Mouse (Mus musculus): ENCODE data around the gene Fcer1g. TPM values are rescaled to one million over a fixed set of nuclear protein-coding genes. Genes with fewer than 3 reads are reported as not detected.
A peak's percentile ranks its signal among the peaks of the same experiment; 100 is the strongest.

Fcer1g gene
- polyA plus RNA-seq, 1 experiment from 2014 or later, result 25.5 TPM

DNA sequence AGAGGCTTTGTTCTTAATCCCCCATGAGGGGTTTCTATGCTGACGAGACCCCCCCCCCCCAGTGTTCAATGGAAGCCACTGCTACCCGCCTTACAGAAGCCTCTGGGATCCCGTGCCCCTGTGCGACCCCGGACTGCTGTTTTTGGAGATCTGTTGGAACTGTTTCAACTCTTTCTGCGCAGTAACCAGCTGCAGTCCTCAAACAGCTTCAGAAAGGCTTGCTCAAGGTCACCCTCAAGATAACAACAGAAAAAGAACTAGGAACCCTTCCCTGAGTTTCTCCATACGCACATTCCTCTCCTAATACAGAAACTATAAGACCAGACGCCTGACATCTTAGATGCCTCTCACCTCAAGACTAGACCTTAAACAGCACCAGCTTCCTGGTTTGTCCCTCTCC, 45.1 kb downstream of the Fcer1g start:
- Histone ChIP-seq H3K27ac (ENCODE audit: low read depth, low read length) (no peak overlapping the region), H3K27me3 (replicated peaks; ENCODE audit: control insufficient read depth, insufficient read depth, low read length) (no peaks in the 10 kb centered on the region), H3K4me3 (ENCODE audit: low read length) (no peak overlapping the region), H3K4me2 (ENCODE audit: low read length) (no peak overlapping the region), H3K9ac (ENCODE audit: low read depth, low read length) (no peak overlapping the region), H3K36me3 (ENCODE audit: control insufficient read depth, insufficient read depth, low read length) (no peaks in the 10 kb centered on the region), H3K9me3 (ENCODE audit: control insufficient read depth, low read length) (no peaks in the 10 kb centered on the region), H3K4me1 (ENCODE audit: control insufficient read depth, insufficient read depth, low read depth, low read length) (peaks cover 14% of the 10 kb centered on the region)
- ATAC-seq, result no peak
- 7% methylated on average over 8 of the region's 8 CpGs for WGBS

DNA sequence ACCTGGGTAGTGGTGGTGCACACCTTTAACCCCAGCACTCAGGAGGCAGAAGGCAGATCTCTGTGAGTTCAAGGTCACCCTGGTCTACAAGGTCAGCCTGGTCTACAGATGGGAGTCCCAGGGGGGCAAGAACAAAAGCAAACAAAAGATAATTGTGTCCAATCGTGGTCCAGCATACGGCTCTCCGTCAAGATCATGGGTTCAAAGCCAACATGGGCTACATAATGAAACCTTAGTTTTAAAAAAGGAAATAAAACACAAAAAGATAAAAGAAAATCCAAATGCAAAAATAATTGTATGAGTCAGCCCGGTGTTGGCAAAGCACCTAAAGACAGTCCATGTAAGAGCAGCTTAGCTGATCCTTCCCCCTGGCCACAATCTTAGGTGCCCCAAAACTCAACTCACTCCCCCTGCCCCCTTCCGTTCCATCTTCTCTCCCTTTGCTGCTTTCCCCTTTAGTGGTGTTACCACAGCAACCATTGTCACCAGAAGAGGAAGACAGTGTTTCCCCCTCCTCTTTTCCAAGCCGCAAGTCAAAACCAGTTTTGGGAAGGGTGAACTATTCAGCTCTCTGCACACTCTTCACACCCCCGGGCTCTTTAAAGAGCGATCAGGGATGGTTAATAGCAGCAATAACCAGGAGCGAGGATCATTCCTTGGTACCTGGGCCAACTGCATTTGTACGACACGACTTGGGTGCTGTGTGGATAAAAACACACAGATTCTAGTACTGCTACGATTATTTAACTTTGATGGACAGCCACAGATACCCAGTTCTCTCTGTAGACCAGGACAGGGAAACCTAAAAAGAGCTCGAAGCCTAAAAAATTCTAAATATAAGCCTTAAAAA, 46.1 kb downstream of the Fcer1g start:
- no peak overlapping the region for H3K27ac ChIP-seq (ENCODE audit: low read depth, low read length)
- no peak overlapping the region for H3K4me3 ChIP-seq (ENCODE audit: low read length)
- peak; percentile 48; the same call in 1 of the 2 replicates for ATAC-seq
- peak overlapping the region; percentile 8; the same call in 1 of the 2 replicates for H3K4me2 ChIP-seq (ENCODE audit: low read length)
- H3K27me3 ChIP-seq (replicated peaks; ENCODE audit: control insufficient read depth, insufficient read depth, low read length), result no peaks in the 10 kb centered on the region
- H3K4me1 ChIP-seq (ENCODE audit: control insufficient read depth, insufficient read depth, low read depth, low read length), result peaks cover 8% of the 10 kb centered on the region
- H3K36me3 ChIP-seq (ENCODE audit: control insufficient read depth, insufficient read depth, low read length), result no peaks in the 10 kb centered on the region
- no peak overlapping the region for H3K9ac ChIP-seq (ENCODE audit: low read depth, low read length)
- 19% methylated on average over 13 of the region's 13 CpGs for WGBS
- H3K9me3 ChIP-seq (ENCODE audit: control insufficient read depth, low read length), result no peaks in the 10 kb centered on the region

DNA sequence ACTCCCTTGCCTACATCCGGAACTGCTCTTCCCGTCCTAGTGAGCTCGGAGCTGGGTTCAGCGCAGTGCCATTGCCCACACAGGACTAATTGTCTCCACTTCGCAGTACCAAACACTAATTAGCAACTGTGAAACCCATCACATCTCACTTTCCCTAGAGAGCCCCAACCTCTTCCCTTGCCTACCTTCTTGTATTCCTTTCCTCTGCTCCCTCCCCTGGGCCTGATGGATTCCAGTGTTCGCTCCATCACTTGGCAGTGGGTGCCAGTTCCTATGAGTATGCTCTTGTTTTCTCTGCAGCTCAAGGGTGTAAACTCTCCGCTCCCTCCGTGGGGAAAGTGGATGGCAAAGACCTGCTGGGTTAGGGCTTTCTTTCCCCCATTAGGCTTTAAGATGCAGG, 48.5 kb downstream of the Fcer1g start:
- H3K27ac ChIP-seq (ENCODE audit: low read depth, low read length), result no peak overlapping the region
- no peak; the same call in 1 of the 2 replicates for ATAC-seq
- no peak overlapping the region for H3K9ac ChIP-seq (ENCODE audit: low read depth, low read length)
- H3K9me3 ChIP-seq (ENCODE audit: control insufficient read depth, low read length), result no peaks in the 10 kb centered on the region
- 60% methylated on average over 8 of the region's 8 CpGs for WGBS
- no peaks in the 10 kb centered on the region for H3K27me3 ChIP-seq (replicated peaks; ENCODE audit: control insufficient read depth, insufficient read depth, low read length)
- no peaks in the 10 kb centered on the region for H3K36me3 ChIP-seq (ENCODE audit: control insufficient read depth, insufficient read depth, low read length)
- H3K4me1 ChIP-seq (ENCODE audit: control insufficient read depth, insufficient read depth, low read depth, low read length), result peaks cover 4% of the 10 kb centered on the region
- no peak overlapping the region for H3K4me2 ChIP-seq (ENCODE audit: low read length)
- H3K4me3 ChIP-seq (ENCODE audit: low read length), result no peak overlapping the region

DNA sequence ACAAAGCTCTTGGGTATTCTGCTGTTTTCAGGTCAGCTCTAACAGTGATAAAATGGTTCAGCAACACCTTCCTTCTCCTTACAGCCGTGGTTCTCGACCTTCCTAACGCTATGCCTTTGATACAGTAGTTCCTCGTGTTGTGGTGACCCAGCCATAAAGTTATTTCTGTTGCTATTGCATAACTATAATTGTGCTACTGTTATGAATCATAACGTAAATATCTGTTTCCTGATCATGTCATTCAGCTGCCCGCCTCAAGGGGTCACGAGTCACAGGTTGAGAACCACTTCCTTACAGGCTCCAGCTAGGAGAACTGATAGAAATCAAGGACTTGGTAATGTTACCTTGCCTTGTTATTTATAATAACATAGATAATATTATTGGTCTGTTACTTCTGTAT, 49.9 kb downstream of the Fcer1g start:
- no peak overlapping the region for H3K27ac ChIP-seq (ENCODE audit: low read depth, low read length)
- no peak overlapping the region for H3K4me2 ChIP-seq (ENCODE audit: low read length)
- WGBS, result 87% methylated on average over 7 of the region's 7 CpGs
- no peak overlapping the region for H3K4me3 ChIP-seq (ENCODE audit: low read length)
- no peaks in the 10 kb centered on the region for H3K27me3 ChIP-seq (replicated peaks; ENCODE audit: control insufficient read depth, insufficient read depth, low read length)
- no peak overlapping the region for H3K9ac ChIP-seq (ENCODE audit: low read depth, low read length)
- H3K9me3 ChIP-seq (ENCODE audit: control insufficient read depth, low read length), result no peaks in the 10 kb centered on the region
- peaks cover 4% of the 10 kb centered on the region for H3K4me1 ChIP-seq (ENCODE audit: control insufficient read depth, insufficient read depth, low read depth, low read length)
- no peak for ATAC-seq
- no peaks in the 10 kb centered on the region for H3K36me3 ChIP-seq (ENCODE audit: control insufficient read depth, insufficient read depth, low read length)

DNA sequence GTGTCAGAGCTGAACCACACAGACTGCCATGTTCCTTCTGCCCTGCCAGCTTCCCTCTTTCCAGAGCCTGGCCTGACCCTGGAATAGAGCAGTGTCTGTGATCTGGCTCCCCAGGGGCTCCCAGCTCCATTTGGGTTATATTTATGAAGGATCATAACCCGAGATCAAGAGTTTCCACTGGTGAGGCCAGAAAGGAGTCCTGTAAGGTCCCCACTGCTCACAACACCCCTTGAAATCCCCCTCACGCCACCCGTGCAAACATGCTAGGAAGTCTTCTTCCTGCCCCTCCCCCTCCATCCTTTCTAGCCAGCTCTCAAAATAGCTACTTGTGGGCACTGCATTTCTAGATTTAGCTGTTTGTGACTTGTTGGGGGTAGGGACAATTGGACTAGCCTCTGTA, 50.5 kb downstream of the Fcer1g start:
- no peak for ATAC-seq
- Histone ChIP-seq H3K9ac (ENCODE audit: low read depth, low read length) (no peak overlapping the region), H3K9me3 (ENCODE audit: control insufficient read depth, low read length) (no peaks in the 10 kb centered on the region), H3K4me3 (ENCODE audit: low read length) (no peak overlapping the region), H3K4me2 (ENCODE audit: low read length) (no peak overlapping the region), H3K4me1 (ENCODE audit: control insufficient read depth, insufficient read depth, low read depth, low read length) (no peaks in the 10 kb centered on the region; the same call in 1 of the 2 replicates), H3K36me3 (ENCODE audit: control insufficient read depth, insufficient read depth, low read length) (no peaks in the 10 kb centered on the region), H3K27ac (ENCODE audit: low read depth, low read length) (no peak overlapping the region), H3K27me3 (replicated peaks; ENCODE audit: control insufficient read depth, insufficient read depth, low read length) (no peaks in the 10 kb centered on the region)
- WGBS, result 73% methylated on average over 3 of the region's 3 CpGs

DNA sequence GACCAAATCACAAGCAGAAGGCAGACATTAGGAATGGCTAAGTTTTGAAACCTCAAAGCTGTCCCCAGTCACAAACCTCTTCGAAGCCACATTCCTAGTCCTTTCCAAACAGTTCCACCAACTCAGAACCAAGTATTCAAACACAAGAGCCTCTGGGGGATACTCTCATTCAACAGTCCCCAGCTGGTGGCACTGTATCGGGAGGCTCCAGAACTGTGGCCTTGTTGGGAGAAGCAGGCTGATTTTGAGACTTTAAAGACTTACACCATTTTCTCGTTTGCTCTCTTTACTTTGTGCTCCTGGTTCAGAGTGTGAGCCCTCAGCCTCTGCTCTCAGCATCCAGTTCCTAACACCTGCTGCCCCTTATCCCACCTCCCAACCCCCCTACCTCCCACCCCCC, 51.1 kb downstream of the Fcer1g start:
- Histone ChIP-seq H3K36me3 (ENCODE audit: control insufficient read depth, insufficient read depth, low read length) (no peaks in the 10 kb centered on the region), H3K9me3 (ENCODE audit: control insufficient read depth, low read length) (no peaks in the 10 kb centered on the region), H3K27ac (ENCODE audit: low read depth, low read length) (no peak overlapping the region), H3K4me3 (ENCODE audit: low read length) (no peak overlapping the region), H3K4me1 (ENCODE audit: control insufficient read depth, insufficient read depth, low read depth, low read length) (no peaks in the 10 kb centered on the region), H3K4me2 (ENCODE audit: low read length) (no peak overlapping the region), H3K27me3 (replicated peaks; ENCODE audit: control insufficient read depth, insufficient read depth, low read length) (no peaks in the 10 kb centered on the region), H3K9ac (ENCODE audit: low read depth, low read length) (no peak overlapping the region)
- WGBS, result 87% methylated on average over 3 of the region's 3 CpGs
- ATAC-seq, result no peak

Other genes starting within 250 kb of the Fcer1g start
- 0.20 and 0.40 TPM in 2 replicates for gene Fcgr4, start 215.4 kb downstream of the Fcer1g start, polyA plus RNA-seq (2015; fragmentation: Nextera tagmentation; extraction: Ambion mirVana)
- 9.8 and 11.5 TPM in 2 replicates for gene Fcgr3, start 169.4 kb downstream of the Fcer1g start, polyA plus RNA-seq (2015; fragmentation: Nextera tagmentation; extraction: Ambion mirVana)
- 11.6 and 11.8 TPM in 2 replicates for gene Cfap126, start 120.4 kb downstream of the Fcer1g start, polyA plus RNA-seq (2015; fragmentation: Nextera tagmentation; extraction: Ambion mirVana)
- 316 and 354 TPM in 2 replicates for gene Sdhc, start 83.8 kb downstream of the Fcer1g start, polyA plus RNA-seq (2015; fragmentation: Nextera tagmentation; extraction: Ambion mirVana)
- gene Mpz, start 83.7 kb downstream of the Fcer1g start, polyA plus RNA-seq (2015; fragmentation: Nextera tagmentation; extraction: Ambion mirVana), result 4.7 and 5.3 TPM in 2 replicates
- 44.7 and 48.7 TPM in 2 replicates for gene Pcp4l1, start 38.1 kb downstream of the Fcer1g start, polyA plus RNA-seq (2015; fragmentation: Nextera tagmentation; extraction: Ambion mirVana)
- 0.26 and 0.73 TPM in 2 replicates for gene Nr1i3, start 20.4 kb downstream of the Fcer1g start, polyA plus RNA-seq (2015; fragmentation: Nextera tagmentation; extraction: Ambion mirVana)
- 60.9 and 69.6 TPM in 2 replicates for gene Tomm40l, start 11.9 kb downstream of the Fcer1g start, polyA plus RNA-seq (2015; fragmentation: Nextera tagmentation; extraction: Ambion mirVana)
- gene Apoa2, start 9.3 kb downstream of the Fcer1g start, polyA plus RNA-seq (2015; fragmentation: Nextera tagmentation; extraction: Ambion mirVana), result 5.2 and 6.5 TPM in 2 replicates
- 6.0 and 6.6 TPM in 2 replicates for gene Adamts4, start 16.1 kb upstream of the Fcer1g start, polyA plus RNA-seq (2015; fragmentation: Nextera tagmentation; extraction: Ambion mirVana)
- gene Ndufs2, start 17.0 kb upstream of the Fcer1g start, polyA plus RNA-seq (2015; fragmentation: Nextera tagmentation; extraction: Ambion mirVana), result 262 and 280 TPM in 2 replicates
- 101 and 106 TPM in 2 replicates for gene B4galt3, start 36.0 kb upstream of the Fcer1g start, polyA plus RNA-seq (2015; fragmentation: Nextera tagmentation; extraction: Ambion mirVana)
- 42.7 and 47.9 TPM in 2 replicates for gene Ppox, start 46.8 kb upstream of the Fcer1g start, polyA plus RNA-seq (2015; fragmentation: Nextera tagmentation; extraction: Ambion mirVana)
- 92.3 and 101 TPM in 2 replicates for gene Usp21, start 53.6 kb upstream of the Fcer1g start, polyA plus RNA-seq (2015; fragmentation: Nextera tagmentation; extraction: Ambion mirVana)
- 115 and 126 TPM in 2 replicates for gene Ufc1, start 60.7 kb upstream of the Fcer1g start, polyA plus RNA-seq (2015; fragmentation: Nextera tagmentation; extraction: Ambion mirVana)
- 46.5 and 49.5 TPM in 2 replicates for gene Dedd, start 94.8 kb upstream of the Fcer1g start, polyA plus RNA-seq (2015; fragmentation: Nextera tagmentation; extraction: Ambion mirVana)
- 51.2 and 54.7 TPM in 2 replicates for gene Nit1, start 111.3 kb upstream of the Fcer1g start, polyA plus RNA-seq (2015; fragmentation: Nextera tagmentation; extraction: Ambion mirVana)
- 123 and 143 TPM in 2 replicates for gene Pfdn2, start 111.3 kb upstream of the Fcer1g start, polyA plus RNA-seq (2015; fragmentation: Nextera tagmentation; extraction: Ambion mirVana)
- gene Klhdc9, start 126.4 kb upstream of the Fcer1g start, polyA plus RNA-seq (2015; fragmentation: Nextera tagmentation; extraction: Ambion mirVana), result 3.3 and 4.3 TPM in 2 replicates
- gene Nectin4, start 135.7 kb upstream of the Fcer1g start, polyA plus RNA-seq (2015; fragmentation: Nextera tagmentation; extraction: Ambion mirVana), result 4.1 and 4.7 TPM in 2 replicates
- 0.73 and 0.79 TPM in 2 replicates for gene Arhgap30, start 154.6 kb upstream of the Fcer1g start, polyA plus RNA-seq (2015; fragmentation: Nextera tagmentation; extraction: Ambion mirVana)
- gene Usf1, start 176.9 kb upstream of the Fcer1g start, polyA plus RNA-seq (2015; fragmentation: Nextera tagmentation; extraction: Ambion mirVana), result 150 and 170 TPM in 2 replicates
- 6.3 and 7.0 TPM in 2 replicates for gene Tstd1, start 184.5 kb upstream of the Fcer1g start, polyA plus RNA-seq (2015; fragmentation: Nextera tagmentation; extraction: Ambion mirVana)
- gene F11r, start 203.2 kb upstream of the Fcer1g start, polyA plus RNA-seq (2015; fragmentation: Nextera tagmentation; extraction: Ambion mirVana), result 14.1 and 15.6 TPM in 2 replicates